Mouse (Mus musculus): Measurements from ENCODE around the gene Nkd1. TPM values are rescaled to one million over a fixed set of nuclear protein-coding genes. Genes with fewer than 3 reads are reported as not detected.

The Nkd1 gene
- total RNA-seq (2021) = 1 to 10 TPM; 2.9 to 3.9 TPM

GRCm38 (mm10) chr8:88520985-88521527, at the start of gene Nkd1:
Nkd1 (plus strand) TSS chr8:88521354.
- intact Hi-C loops (cut with DNase I) = loop anchor here (5.0 kb wide), 1 partner anchor 101 kb away; no protein-coding TSS in a partner anchor
- DNase-seq (ENCODE audit: low spot score) = peak; percentile 63

GRCm38 (mm10) chr8:88481290-88481689, 39.9 kb upstream of the Nkd1 start:
- DNase-seq (ENCODE audit: low spot score) = no peak
- intact Hi-C loops (cut with DNase I) = no loop called here

DNA sequence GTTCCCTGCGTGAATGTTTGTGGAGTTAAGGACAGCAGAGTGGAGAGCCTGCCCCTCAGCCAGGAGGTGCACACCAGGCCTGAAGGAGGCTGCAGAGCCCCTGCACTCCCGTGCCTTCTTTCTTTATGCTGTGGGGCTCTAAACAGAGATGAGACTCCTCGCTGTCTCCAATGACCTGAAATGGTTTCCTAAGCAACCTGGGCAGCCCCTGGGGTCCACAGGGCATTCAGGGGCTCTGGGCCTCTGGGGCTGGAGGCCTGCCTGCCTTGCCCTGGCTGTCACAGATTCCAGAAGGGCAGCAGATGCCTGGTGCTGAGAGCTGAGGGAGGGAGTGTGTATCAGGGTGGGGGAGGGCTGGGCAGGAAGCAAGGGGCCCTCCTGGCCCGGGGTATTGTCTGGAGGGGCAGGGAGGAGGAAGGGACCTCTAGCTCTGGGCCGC, 32.7 kb upstream of the Nkd1 start:
- DNase-seq (ENCODE audit: low spot score) = no peak
- intact Hi-C loops (cut with DNase I) = no loop called here

- DNase-seq (ENCODE audit: low spot score) = no peak
Observed at GRCm38 (mm10) chr8:88494076-88494475, 27.1 kb upstream of the Nkd1 start.

GRCm38 (mm10) chr8:88495071-88495805, 25.9 kb upstream of the Nkd1 start:
- intact Hi-C loops (cut with DNase I) = no loop called here
- DNase-seq (ENCODE audit: low spot score) = no peak

More at GRCm38 (mm10) chr8:88494076-88494475, 27.1 kb upstream of the Nkd1 start:
- intact Hi-C loops (cut with DNase I) = no loop called here

- intact Hi-C loops (cut with DNase I) = no loop called here
Observed at GRCm38 (mm10) chr8:88502143-88502542, 19.0 kb upstream of the Nkd1 start.

DNA sequence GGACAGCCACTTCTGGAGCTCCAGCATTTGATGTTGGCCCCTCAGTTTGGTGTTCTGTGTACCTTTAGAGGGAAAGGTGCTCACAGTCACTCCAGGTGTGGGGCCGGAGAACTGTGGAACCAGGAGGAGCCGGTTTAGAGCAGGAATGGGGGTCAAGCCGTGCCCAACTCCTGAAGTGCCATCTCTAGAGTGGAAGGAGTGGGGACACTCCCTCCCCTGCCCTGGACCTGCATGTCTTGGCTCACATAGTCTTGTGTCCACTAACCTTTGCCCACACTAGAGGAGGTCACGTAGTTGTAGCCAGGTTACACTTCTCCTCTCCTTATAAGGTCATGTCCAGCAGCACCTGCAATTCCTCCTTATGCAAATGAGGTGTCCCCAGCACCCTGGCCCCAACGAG, 14.2 kb upstream of the Nkd1 start:
- no peak for DNase-seq (ENCODE audit: low spot score)
- intact Hi-C loops (cut with DNase I) = no loop called here

More at GRCm38 (mm10) chr8:88502143-88502542, 19.0 kb upstream of the Nkd1 start:
- DNase-seq (ENCODE audit: low spot score) = no peak

DNA sequence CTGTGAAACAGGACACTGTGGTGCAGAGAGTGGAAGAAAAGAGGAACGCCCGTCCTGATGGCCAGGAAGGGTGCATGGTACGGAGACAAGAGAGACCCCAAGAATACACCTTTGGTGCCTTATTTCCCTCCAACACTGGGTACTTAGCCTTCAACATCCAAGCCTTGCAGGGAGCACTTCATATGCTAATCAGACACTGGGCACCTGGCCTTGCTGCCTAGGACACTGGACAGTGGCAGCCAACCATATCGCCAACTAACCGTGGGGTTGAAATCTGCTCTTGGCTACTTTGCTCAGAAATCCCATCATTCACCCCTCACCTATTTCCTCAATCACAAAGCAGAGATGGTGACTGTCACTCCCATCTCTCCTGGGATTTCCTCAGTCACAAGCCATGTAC, 10.1 kb upstream of the Nkd1 start:
- intact Hi-C loops (cut with DNase I) = no loop called here
- no peak for DNase-seq (ENCODE audit: low spot score)

DNA sequence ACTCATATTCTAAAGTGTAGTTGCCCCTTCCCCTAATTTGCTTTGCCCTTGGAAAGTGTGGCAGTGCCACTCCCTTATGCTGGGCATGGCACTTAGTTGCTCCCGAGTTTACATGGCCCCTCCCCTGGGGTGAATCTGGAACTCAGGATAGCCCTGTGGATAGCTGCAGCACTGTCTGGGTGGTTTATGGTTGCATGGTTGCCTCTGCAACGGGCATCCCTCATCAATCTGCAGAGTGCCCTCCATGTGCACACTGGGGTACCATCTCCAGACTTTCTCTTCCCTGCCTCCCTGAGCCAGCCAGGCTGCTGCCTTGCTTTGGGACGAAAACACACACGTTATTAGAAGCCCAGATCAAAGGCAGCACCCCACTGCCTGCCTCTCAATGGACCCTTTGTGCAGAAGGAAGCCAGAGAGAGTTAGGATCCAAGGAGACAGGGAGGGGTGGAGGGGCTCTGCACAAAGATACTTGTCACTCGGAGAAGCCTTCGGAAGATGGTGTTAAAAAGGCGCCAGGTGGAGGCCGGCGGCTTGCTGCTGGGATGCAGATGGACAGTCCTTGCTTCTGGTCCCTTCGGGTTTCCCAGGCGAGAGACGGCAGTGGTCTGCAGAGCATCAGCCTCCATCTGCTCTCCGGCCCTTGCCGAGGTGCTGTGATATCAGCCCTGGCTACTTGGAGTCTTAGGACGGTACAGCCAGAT, 8.9 kb upstream of the Nkd1 start:
- no peak for DNase-seq (ENCODE audit: low spot score)
- intact Hi-C loops (cut with DNase I) = no loop called here

DNA sequence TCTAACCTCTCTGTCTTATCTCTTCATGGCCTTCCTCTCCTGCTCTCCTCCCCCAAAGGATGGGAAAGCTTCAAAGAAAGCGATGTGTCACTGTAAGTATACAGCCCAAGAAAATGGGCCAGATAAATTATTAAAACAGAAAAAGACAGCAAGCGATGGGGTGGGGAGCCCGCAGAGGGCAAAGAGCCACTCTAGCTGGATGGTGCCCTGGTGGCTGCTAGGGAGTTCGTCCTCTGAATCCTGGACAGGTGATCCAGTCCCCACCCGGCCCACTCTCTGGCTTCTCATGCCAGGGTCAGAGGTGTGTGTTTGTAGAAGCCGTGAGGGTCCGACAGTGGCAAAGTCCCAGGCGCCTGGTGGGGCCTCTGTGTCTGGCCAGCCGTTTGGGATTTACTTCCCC, 3.1 kb upstream of the Nkd1 start:
- intact Hi-C loops (cut with DNase I) = no loop called here
- DNase-seq (ENCODE audit: low spot score) = no peak

DNA sequence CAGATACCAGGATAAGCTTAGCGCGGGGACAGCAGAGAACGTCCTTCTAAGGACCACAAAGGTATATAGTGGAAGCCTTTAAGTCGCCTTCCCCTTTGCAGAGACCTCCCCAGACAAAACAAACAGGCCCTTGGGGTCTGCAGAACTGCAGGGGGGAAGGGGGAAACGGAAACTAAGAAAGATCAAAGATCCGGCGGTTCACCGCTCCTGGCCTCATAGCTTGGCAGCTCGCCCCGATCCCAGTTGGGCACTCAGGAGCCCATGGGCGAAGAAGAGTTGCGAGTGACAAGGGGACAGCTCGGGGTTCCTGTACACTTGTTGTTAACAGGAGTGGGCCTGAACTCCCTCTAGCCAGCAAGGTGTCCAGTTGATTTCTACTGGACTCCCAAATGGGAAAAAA, 773 bp upstream of the Nkd1 start:
- no peak for DNase-seq (ENCODE audit: low spot score)
- intact Hi-C loops (cut with DNase I) = loop anchor here (5.0 kb wide), 1 partner anchor 102 kb away; no protein-coding TSS in a partner anchor

- intact Hi-C loops (cut with DNase I) = loop anchor here (5.0 kb wide), 1 partner anchor 101 kb away; no protein-coding TSS in a partner anchor
Observed at GRCm38 (mm10) chr8:88521541-88522414, 624 bp downstream of the Nkd1 start.

GRCm38 (mm10) chr8:88522433-88523030, 1.4 kb downstream of the Nkd1 start:
- intact Hi-C loops (cut with DNase I) = loop anchor here (5.0 kb wide), 1 partner anchor 100 kb away; no protein-coding TSS in a partner anchor
- no peak for DNase-seq (ENCODE audit: low spot score)

More at GRCm38 (mm10) chr8:88521541-88522414, 624 bp downstream of the Nkd1 start:
- DNase-seq (ENCODE audit: low spot score) = no peak

DNA sequence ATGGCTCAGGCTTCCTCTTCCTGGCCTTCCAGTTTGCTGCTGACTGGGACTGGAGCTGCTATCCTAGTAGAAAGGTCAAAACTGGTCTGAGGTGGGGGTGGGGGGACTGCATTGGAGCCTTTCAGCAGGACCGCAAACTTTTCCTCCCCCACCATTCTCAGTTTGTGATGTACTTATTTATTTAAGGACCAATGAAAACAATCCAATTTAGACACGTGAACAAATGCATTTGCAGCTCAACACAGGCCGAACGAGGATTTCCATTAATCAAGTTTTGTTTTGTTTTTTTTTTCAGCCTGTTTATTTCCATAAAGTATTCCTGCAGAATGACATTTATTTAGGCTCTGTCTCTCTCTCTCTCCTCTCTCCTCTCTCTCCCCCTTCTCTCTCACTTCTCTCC, 2.5 kb downstream of the Nkd1 start:
- intact Hi-C loops (cut with DNase I) = loop anchor here (5.0 kb wide), 1 partner anchor 99 kb away; no protein-coding TSS in a partner anchor
- no peak for DNase-seq (ENCODE audit: low spot score)

GRCm38 (mm10) chr8:88524132-88524531, 3.0 kb downstream of the Nkd1 start:
- DNase-seq (ENCODE audit: low spot score) = no peak
- intact Hi-C loops (cut with DNase I) = loop anchor here (5.0 kb wide), 1 partner anchor 98 kb away; no protein-coding TSS in a partner anchor

DNA sequence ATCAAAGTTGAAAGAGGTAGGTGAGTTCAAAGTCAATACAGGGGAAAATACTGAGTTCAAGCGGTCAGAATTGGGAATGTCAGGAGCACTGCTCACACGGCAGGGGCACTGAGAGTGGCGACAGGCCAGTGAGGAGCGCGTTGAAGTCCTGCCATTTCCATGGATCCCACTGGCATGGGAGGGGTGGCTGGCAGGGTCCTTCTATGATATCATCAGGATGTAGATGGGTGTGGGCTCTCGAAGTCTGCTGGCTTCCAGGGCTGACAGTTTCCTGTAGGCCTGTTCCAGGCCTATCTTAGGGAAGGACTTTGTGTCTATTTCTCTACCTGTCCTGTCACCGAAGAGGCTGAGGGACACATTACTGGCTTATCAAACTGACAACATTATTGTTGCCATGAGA, 3.7 kb downstream of the Nkd1 start:
- DNase-seq (ENCODE audit: low spot score) = no peak
- intact Hi-C loops (cut with DNase I) = loop anchor here (5.0 kb wide), 1 partner anchor 97 kb away; no protein-coding TSS in a partner anchor

DNA sequence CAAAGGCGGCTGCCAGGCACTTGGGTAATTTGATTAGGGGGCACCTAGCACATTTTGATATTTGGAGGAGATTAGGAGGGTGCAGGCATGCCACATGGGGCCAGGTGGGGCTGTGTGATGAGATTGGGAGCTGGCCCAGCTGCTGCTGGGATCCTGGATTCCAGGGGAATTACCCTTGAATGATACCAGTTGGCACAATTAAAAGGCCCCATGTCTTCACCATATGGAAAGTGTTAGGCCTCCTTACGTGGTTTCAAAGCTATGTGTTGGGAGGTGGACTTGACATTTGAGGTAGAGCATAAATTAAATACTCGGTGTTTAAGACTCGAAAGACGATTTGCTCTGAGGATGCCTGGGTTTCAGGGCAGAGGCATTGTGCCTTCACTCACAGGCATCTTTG, 5.1 kb downstream of the Nkd1 start:
- intact Hi-C loops (cut with DNase I) = no loop called here

DNA sequence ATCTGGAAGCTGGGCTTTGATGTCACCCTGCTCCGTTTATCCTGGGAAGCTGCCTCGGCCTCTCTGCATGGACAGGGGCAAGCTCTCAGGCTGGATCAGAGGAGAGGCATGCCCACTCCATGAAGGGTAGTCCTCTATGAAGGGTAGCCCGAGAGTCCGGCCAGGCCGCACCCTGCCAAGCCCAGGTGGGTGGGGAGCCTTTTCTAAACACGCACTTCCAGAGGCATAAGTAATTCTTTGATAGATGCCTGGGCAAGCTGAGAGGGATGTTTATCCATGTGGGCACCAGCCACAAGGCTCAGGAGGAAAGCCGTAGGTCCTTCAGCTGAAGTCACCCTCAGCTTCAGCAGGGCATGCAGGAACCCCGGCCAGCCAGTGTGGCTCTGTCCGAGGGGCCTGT, 7.0 kb downstream of the Nkd1 start:
- intact Hi-C loops (cut with DNase I) = no loop called here
- DNase-seq (ENCODE audit: low spot score) = no peak

More for the DNA sequence above, 5.1 kb downstream of the Nkd1 start:
- DNase-seq (ENCODE audit: low spot score) = no peak

GRCm38 (mm10) chr8:88529798-88530197, 8.6 kb downstream of the Nkd1 start:
- no peak for DNase-seq (ENCODE audit: low spot score)
- intact Hi-C loops (cut with DNase I) = no loop called here
